Mouse (Mus musculus) heart, postnatal 14 days (tissue): ENCODE data around the gene Ninl. TPM values are rescaled to one million over a fixed set of nuclear protein-coding genes. Genes with fewer than 3 reads are reported as not detected.

Source experiments
- DNase-seq, 2 experiments: peaks; one replicate each; pipeline ENCODE4 v3.0.0; 2021 to 2022
- intact Hi-C: fragments of 180-260 bp; cut with DNase I; formaldehyde crosslinking; loops from one replicate; pipeline ENCODE4 v1.15.1; 2025
- total RNA-seq, 2 experiments: library from RNA; stranded (reverse); gene quantifications; 2 replicates each; pipeline ENCODE4 v1.2.3; 2021

Gene Ninl
- total RNA-seq, 2 experiments from 2014 or later = 1.2 to 1.6 TPM

- intact Hi-C loops = loop anchor here (2.0 to 10.0 kb wide), 4 partner anchors 148 to 386 kb away; no protein-coding TSS in a partner anchor
- DNase-seq = peak; percentile 43 to 72
These were observed 38.6 kb downstream of the Ninl start for GRCm38 (mm10) chr2:151000402-151001178.

- DNase-seq = no peak
- intact Hi-C loops = loop anchor here (5.0 kb wide), 1 partner anchor 252 kb away; the partner anchor contains the start of gene Entpd6
These were observed 40.2 kb downstream of the Ninl start for GRCm38 (mm10) chr2:150999021-150999420.

- intact Hi-C loops = loop anchor here (5.0 kb wide), 1 partner anchor 250 kb away; the partner anchor contains the start of gene Entpd6
- DNase-seq = no peak
These were observed 41.6 kb downstream of the Ninl start for GRCm38 (mm10) chr2:150997618-150998017.

DNA sequence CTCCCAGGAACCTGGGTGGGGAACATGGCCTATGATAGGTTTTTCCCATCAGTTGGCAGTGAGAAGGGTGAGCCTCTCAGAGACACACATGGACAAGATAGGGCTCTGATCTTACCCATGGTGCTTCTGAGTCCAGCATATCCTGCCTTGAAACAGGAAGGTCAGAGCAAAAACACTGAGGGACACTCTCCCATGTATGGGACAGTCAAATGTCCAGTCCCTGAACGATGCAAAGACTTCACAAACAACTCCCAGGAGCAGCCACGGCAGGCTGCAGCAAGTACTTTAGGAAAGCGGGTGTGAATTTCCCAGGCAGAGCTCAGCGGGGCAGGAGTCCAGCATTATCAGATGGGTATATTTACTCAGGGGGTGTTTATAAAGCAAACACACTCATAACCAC is 43.9 kb downstream of the Ninl start:
- no peak for DNase-seq

GRCm38 (mm10) chr2:150991050-150991449 is 48.1 kb downstream of the Ninl start:
- intact Hi-C loops = no loop called here
- DNase-seq = no peak

More for the DNA sequence above, 43.9 kb downstream of the Ninl start:
- intact Hi-C loops = loop anchor here (5.0 kb wide), 1 partner anchor 248 kb away; the partner anchor contains the start of gene Entpd6

DNA sequence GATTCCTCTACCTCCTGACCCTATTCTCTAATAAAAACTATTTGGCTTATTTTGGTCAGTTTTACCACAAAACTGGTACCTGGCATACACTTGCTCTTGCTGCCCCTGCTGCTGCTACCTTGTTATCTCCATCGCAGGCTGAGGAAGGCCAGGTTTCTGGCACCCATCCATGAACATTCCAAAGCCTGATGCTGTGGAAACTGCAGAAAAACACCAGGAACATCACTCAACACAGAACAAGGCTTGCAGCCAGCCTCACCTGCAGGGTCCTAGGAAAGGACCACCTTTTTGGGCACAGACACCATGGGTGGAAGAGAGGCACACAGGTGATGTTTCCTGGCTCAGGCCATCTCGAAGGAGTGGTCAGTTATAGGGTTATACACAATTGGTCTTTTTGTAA is 48.7 kb downstream of the Ninl start:
- intact Hi-C loops = no loop called here
- no peak for DNase-seq

- intact Hi-C loops = no loop called here
- no peak for DNase-seq
These were observed 53.8 kb downstream of the Ninl start for GRCm38 (mm10) chr2:150985359-150985758.

DNA sequence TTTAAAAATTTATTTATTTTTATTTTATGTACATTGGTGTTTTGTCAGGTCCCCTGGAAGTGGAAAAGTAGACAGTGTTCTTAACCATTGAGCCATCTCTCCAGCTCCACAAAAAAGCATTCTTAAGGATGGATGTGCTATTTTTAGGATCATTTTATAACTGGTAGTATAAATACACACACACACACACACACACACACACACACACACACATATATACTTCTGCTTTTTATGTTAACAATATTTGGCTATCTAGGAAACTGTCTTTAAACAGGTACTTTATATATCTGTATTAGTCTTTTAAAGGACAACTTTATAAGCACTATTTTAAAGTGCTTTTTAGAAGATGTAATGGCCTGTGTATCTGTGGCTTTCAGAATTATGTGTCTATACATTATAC is 57.1 kb downstream of the Ninl start:
- intact Hi-C loops = no loop called here

DNA sequence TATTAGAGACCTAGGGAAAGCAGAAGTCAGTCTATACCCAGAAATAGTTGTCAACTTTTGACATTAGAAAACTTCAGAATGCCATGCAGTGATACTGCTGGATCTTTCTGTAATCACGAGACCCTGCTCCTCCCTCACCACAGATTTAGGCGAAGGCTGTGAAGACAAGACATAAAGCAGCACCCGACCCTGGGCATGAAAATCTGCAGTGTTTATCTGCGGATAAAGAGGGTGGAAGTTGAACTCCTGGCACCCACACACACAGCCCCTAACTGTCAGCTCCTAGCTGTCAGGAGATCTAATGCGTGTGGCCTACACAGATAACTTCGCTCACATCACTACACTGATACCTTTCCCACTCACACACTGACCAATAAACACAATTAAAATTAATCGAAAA is 57.7 kb downstream of the Ninl start:
- no peak for DNase-seq
- intact Hi-C loops = no loop called here

More for the DNA sequence above, 57.1 kb downstream of the Ninl start:
- DNase-seq = no peak

DNA sequence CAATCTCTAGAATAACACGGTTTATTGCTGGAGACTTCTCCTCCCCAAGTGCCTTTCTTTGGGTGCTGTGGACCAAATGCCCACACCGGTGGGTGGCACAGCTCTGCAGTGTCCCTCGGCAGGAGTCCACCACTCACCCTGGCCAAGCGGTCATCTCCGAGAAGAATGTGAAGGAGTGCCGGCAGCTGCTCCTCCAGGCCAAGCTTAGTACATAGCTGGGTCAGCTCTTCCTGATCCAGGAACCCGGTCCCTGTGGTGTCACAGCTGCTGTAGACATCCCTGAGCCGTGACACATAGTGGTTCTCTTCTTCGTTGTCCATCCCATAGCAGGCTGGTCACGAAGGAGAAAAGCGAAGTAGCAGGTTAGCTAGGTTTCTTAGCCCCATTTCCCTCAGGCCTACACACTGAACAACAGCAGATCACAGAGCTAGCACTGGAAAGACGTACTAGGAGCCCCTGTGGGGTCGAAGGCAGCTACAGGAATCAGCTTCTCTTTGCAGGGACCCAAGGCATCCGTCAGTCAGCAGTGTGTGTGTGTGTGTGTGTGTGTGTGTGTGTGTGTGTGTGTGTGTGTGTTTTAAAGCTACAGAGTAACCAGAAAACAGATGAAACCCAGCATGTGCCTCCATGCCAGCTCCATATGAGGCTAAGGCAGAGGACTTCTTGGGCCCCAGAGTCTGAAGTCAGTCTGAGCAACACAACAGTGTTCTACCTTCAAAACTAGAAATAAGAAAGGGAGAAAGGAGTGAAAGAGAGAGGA is 59.1 kb downstream of the Ninl start:
- no peak for DNase-seq
- intact Hi-C loops = no loop called here

GRCm38 (mm10) chr2:150978791-150979190 is 60.4 kb downstream of the Ninl start:
- intact Hi-C loops = no loop called here
- DNase-seq = no peak

DNA sequence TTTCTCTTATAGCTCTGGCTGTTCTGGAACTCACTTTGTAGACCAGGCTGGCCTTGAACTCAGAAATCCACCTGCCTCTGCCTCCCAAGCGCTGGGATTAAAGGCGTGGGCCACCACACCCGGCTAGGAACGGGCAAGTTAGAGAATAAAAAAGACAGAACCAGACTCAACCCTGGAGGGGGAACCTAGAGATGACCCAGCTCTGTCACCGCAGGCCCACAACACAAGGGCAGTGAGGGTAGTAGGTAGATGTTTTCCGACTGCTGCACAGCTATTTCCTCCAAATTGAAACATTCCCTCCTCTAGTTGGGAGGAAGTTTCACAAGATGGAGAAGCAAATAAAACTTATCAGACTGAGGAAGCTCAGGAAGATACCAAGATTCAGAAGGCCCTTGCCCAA is 61.5 kb downstream of the Ninl start:
- DNase-seq = no peak
- intact Hi-C loops = no loop called here

GRCm38 (mm10) chr2:150976871-150977270 is 62.3 kb downstream of the Ninl start:
- DNase-seq = no peak
- intact Hi-C loops = no loop called here

- no peak for DNase-seq
- intact Hi-C loops = no loop called here
These were observed 65.6 kb downstream of the Ninl start for GRCm38 (mm10) chr2:150973401-150974115.

- no peak for DNase-seq
- intact Hi-C loops = no loop called here
These were observed 66.5 kb downstream of the Ninl start for GRCm38 (mm10) chr2:150972681-150973080.

DNA sequence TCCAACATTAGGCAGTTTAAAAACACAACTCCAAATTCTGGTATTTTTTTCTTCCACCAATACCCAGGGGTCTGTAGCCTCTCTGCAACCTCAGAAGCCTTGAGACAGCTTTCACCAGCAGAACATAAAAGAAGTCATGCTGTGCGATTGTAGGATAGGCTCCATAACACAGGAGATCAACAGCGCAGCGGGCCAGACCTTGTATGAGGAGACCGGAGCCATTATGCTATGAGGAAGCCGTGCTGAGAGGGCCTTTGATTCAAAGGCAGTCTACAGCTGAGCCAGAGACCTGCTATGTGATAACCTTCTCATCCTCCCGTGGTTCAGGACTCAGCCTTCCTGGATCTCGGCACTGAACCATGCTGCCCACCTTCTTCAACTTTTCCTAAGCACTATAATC is 67.3 kb downstream of the Ninl start:
- DNase-seq = no peak
- intact Hi-C loops = no loop called here

- intact Hi-C loops = no loop called here
- no peak for DNase-seq
These were observed 70.0 kb downstream of the Ninl start for GRCm38 (mm10) chr2:150969231-150969630.

DNA sequence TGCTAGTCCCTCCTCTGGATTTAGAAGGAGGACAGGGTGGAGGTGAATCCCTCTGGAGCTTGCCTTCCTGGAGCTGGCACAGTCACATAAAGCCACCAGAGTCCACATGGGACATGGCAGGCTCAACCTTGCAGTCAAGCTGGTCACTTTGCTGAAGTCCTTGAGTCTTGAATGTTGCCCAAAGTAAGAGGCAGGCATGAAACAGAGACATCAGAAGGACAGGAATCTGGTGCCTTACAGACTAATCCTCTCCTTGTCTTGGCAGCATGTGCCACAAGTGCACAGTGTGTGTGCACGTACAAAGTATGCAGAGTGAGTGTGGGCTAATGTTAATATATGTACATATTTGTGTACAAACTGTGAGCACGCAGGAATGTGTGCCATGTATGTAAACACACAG is 71.7 kb downstream of the Ninl start:
- intact Hi-C loops = no loop called here
- no peak for DNase-seq

DNA sequence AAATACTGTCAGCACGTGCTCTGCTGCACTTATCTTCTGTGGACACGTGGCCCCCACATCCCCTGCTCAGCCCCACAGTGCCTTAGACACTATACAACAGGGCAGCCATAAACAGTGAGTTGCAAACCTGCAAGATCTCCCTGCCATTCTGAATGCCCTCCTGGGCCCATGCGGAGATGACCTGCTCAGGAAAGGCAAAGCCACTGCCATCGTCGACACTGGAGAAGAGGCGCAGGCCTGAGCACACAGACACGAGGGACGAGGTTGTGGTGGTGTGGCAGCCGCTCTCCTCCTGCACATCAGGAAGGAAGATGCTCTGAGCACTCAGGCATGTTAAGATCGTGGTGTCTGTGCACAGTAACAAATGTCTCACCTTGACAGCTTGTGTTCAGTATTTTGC is 73.2 kb downstream of the Ninl start:
- DNase-seq = no peak
- intact Hi-C loops = no loop called here

- DNase-seq = no peak
- intact Hi-C loops = no loop called here
These were observed 74.5 kb downstream of the Ninl start for GRCm38 (mm10) chr2:150964641-150965040.

DNA sequence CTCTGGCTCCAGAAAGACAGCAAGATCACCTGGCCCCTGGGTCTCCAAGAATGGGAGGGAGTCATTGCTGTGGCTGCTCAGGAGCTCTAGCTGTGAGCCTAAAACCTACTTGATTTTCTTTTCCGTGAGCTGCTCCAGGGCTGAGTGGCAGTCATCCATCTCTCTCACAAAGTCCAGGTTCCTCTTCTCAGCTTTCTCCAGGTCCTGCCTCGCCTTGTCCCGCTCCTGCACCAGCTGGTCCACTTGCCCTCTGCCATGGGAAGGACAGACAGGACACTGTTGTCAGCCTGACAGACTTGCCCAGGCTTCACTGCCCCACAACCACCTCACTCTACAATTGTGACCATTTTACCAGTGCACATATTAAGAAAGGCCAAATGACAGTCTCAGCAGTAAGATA is 75.9 kb downstream of the Ninl start:
- intact Hi-C loops = no loop called here
- DNase-seq = no peak
